Mouse (Mus musculus): ENCODE data around the gene Catsper2. TPM values are rescaled to one million over a fixed set of nuclear protein-coding genes. Genes with fewer than 3 reads are reported as not detected.

Gene Catsper2
- total and polyA plus RNA-seq, 2 experiments from 2014 or later, result 3.0 to 3.8 TPM

DNA sequence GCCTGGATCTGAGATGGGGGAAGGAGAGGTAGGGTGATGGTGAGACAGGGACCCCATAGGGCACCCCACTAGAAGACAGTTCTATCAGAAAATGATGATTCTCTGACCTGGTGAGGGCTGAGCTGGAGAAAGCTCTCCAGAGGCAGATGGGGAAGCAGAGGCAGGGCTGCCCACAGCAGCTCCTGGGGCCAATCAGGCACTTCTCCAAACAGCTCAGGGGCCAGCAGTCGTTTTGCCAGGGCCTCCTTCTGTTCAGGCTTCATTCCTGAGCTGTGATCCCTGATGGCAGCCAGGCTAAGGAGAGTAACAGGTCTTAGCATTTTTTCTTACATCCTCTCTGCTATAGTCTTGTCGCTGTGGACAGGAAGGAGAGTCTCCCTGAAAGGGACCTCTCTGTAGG is 38.8 kb downstream of the Catsper2 start:
- Histone ChIP-seq H3K4me1 (ENCODE audit: insufficient read depth, low read length) (no peaks in the 10 kb centered on the region), H3K9ac (replicated peaks; ENCODE audit: low read length, poor library complexity, severe bottlenecking) (no peak overlapping the region), H3K36me3 (ENCODE audit: insufficient read depth, low read length) (no peaks in the 10 kb centered on the region), H3K27ac (ENCODE audit: low read depth, low read length) (no peak overlapping the region), H3K4me2 (ENCODE audit: low read depth, low read length, poor library complexity, severe bottlenecking) (no peak overlapping the region), H3K9me3 (ENCODE audit: low read length) (no peaks in the 10 kb centered on the region), H3K4me3 (ENCODE audit: low read depth, low read length) (no peak overlapping the region), H3K27me3 (ENCODE audit: insufficient read depth, low read length) (no peaks in the 10 kb centered on the region)
- WGBS, result 58% methylated on average over 2 of the region's 2 CpGs
- DNase-seq (ENCODE audit: low spot score) (no peak), ATAC-seq (ENCODE audit: low FRiP score) (no peak)
- TF ChIP-seq CTCF (IDR thresholded peaks at IDR 0.05), result no peak

DNA sequence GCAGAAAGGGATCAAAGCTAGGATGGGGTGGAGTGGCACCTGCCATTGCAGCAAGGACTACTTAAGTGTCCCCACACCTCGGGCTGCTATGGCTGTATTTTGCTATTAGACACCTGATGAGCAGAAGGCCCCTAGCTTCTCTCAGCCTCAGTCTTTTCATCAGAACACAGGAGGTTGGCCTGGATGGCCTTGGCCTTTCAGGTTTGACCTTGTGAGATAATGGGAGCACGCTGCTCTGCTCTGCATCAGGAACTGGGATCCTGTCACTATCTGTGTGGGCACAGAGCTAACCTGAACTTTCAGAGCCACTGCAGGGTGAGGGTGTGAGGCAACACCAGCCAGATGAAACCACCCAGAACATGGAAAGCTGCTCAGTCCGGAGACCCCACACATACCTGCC is 41.3 kb downstream of the Catsper2 start:
- H3K27ac ChIP-seq (ENCODE audit: low read depth, low read length), result no peak overlapping the region
- H3K4me2 ChIP-seq (ENCODE audit: low read depth, low read length, poor library complexity, severe bottlenecking), result no peak overlapping the region
- no peak for ATAC-seq (ENCODE audit: low FRiP score)
- WGBS, result 71% methylated on average over 3 of the region's 3 CpGs
- no peaks in the 10 kb centered on the region for H3K4me1 ChIP-seq (ENCODE audit: insufficient read depth, low read length)
- H3K9ac ChIP-seq (replicated peaks; ENCODE audit: low read length, poor library complexity, severe bottlenecking), result no peak overlapping the region
- no peaks in the 10 kb centered on the region for H3K9me3 ChIP-seq (ENCODE audit: low read length)
- no peak for TF ChIP-seq CTCF (IDR thresholded peaks at IDR 0.05)
- H3K36me3 ChIP-seq (ENCODE audit: insufficient read depth, low read length), result no peaks in the 10 kb centered on the region
- H3K27me3 ChIP-seq (ENCODE audit: insufficient read depth, low read length), result no peaks in the 10 kb centered on the region
- H3K4me3 ChIP-seq (ENCODE audit: low read depth, low read length), result no peak overlapping the region
- DNase-seq (ENCODE audit: low spot score), result no peak

DNA sequence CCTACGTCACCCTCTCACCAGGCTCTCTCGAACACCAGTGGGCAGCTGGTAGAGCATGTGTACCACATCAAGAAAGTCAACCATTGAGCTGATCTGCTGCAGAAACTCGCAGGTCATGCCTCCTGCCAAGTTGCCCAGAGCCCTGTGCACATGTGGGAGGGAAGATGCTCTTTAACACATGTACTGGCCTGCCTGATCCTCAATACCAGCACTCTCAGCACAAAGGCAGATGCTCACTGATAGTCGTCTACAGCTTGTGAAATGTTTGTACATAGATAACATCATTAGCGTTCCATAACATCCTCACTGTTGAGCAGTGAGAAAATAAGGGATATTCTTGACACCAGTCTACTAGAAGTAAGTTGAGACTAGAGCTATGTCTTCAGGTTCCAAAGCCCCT is 42.7 kb downstream of the Catsper2 start:
- H3K36me3 ChIP-seq (ENCODE audit: insufficient read depth, low read length), result no peaks in the 10 kb centered on the region
- no peak overlapping the region for H3K27ac ChIP-seq (ENCODE audit: low read depth, low read length)
- no peaks in the 10 kb centered on the region for H3K9me3 ChIP-seq (ENCODE audit: low read length)
- no peak overlapping the region for H3K9ac ChIP-seq (replicated peaks; ENCODE audit: low read length, poor library complexity, severe bottlenecking)
- no peak overlapping the region for H3K4me3 ChIP-seq (ENCODE audit: low read depth, low read length)
- no peaks in the 10 kb centered on the region for H3K27me3 ChIP-seq (ENCODE audit: insufficient read depth, low read length)
- DNase-seq (ENCODE audit: low spot score) (no peak), ATAC-seq (ENCODE audit: low FRiP score) (no peak)
- H3K4me1 ChIP-seq (ENCODE audit: insufficient read depth, low read length), result no peaks in the 10 kb centered on the region
- WGBS, result 87% methylated on average over 5 of the region's 5 CpGs
- no peak for TF ChIP-seq CTCF (IDR thresholded peaks at IDR 0.05)
- no peak overlapping the region for H3K4me2 ChIP-seq (ENCODE audit: low read depth, low read length, poor library complexity, severe bottlenecking)

DNA sequence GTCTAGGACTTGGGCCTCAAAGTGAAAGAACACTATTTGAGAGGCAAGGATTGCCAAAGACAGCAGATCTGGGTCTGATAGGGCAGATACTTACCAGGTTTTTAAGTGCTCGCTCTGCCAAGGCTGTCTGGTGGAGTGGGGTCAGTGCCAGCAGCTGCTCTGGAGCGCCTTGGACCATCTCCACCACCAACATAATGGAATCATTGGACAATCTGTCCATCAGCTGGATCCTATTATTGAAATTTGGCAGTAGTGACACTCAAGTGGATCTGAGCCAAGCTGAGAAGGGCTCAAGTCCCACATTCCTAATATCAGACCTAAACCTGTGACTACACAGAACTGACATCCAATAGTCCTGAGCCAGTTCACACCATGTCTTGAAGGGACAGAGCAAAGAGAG is 44.8 kb downstream of the Catsper2 start:
- Histone ChIP-seq H3K4me1 (ENCODE audit: insufficient read depth, low read length) (no peaks in the 10 kb centered on the region), H3K27ac (ENCODE audit: low read depth, low read length) (no peak overlapping the region), H3K27me3 (ENCODE audit: insufficient read depth, low read length) (no peaks in the 10 kb centered on the region), H3K36me3 (ENCODE audit: insufficient read depth, low read length) (peaks cover 3% of the 10 kb centered on the region; the same call in 1 of the 2 replicates), H3K4me2 (ENCODE audit: low read depth, low read length, poor library complexity, severe bottlenecking) (no peak overlapping the region), H3K4me3 (ENCODE audit: low read depth, low read length) (no peak overlapping the region), H3K9ac (replicated peaks; ENCODE audit: low read length, poor library complexity, severe bottlenecking) (no peak overlapping the region), H3K9me3 (ENCODE audit: low read length) (no peaks in the 10 kb centered on the region)
- ATAC-seq (ENCODE audit: low FRiP score) (no peak), DNase-seq (ENCODE audit: low spot score) (peak; percentile 54)
- WGBS, result 79% methylated on average over 2 of the region's 2 CpGs
- no peak for TF ChIP-seq CTCF (IDR thresholded peaks at IDR 0.05)

DNA sequence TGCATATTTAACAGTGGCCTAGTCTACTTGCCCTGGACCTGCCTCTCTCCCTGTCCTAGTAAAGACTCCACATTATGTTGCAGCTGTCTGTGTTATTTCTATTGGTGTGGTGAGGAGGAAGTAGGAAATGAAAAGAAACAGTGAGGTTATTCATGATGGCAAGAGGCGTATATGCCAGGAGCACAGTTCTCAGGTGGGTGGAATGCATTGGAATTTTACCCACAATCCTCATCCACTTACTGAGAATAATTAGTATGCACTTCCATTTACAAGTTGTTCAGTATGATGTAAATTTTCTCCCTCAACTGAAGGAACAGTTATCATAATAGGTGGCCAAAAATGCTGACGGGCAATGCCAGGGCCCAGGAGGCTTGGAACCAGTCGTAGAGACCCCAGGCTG is 49.9 kb downstream of the Catsper2 start:
- no peaks in the 10 kb centered on the region for H3K27me3 ChIP-seq (ENCODE audit: insufficient read depth, low read length)
- H3K4me1 ChIP-seq (ENCODE audit: insufficient read depth, low read length), result peaks cover 4% of the 10 kb centered on the region; the same call in 1 of the 2 replicates
- no peak overlapping the region for H3K4me3 ChIP-seq (ENCODE audit: low read depth, low read length)
- H3K9ac ChIP-seq (replicated peaks; ENCODE audit: low read length, poor library complexity, severe bottlenecking), result no peak overlapping the region
- H3K9me3 ChIP-seq (ENCODE audit: low read length), result no peaks in the 10 kb centered on the region
- peaks cover 9% of the 10 kb centered on the region; the same call in 1 of the 2 replicates for H3K36me3 ChIP-seq (ENCODE audit: insufficient read depth, low read length)
- ATAC-seq (ENCODE audit: low FRiP score), result no peak
- no peak overlapping the region for H3K4me2 ChIP-seq (ENCODE audit: low read depth, low read length, poor library complexity, severe bottlenecking)
- DNase-seq (ENCODE audit: low spot score), result no peak
- 83% methylated on average over 3 of the region's 3 CpGs for WGBS
- TF ChIP-seq CTCF (IDR thresholded peaks at IDR 0.05), result no peak
- H3K27ac ChIP-seq (ENCODE audit: low read depth, low read length), result no peak overlapping the region

DNA sequence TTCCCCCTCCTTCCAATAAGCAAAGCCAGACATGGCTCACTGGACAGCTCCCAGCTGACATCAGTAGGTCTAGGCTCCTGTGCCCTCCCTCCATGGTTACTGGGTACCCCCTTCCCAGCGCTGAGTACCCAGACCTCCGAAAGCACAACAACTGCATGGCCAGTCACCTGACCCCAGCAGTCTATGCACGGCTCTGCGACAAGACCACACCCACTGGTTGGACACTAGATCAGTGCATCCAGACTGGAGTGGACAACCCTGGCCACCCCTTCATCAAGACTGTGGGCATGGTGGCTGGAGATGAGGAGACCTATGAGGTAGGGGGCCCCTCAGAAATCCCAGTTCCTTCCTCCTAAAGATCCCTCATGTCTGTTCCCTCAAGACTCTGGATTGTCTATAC is 54.1 kb downstream of the Catsper2 start:
- H3K9ac ChIP-seq (replicated peaks; ENCODE audit: low read length, poor library complexity, severe bottlenecking), result no peak overlapping the region
- peaks cover 5% of the 10 kb centered on the region for H3K4me1 ChIP-seq (ENCODE audit: insufficient read depth, low read length)
- peak overlapping the region; percentile 63 for H3K4me2 ChIP-seq (ENCODE audit: low read depth, low read length, poor library complexity, severe bottlenecking)
- WGBS, result 32% methylated on average over 4 of the region's 4 CpGs
- DNase-seq (ENCODE audit: low spot score) (no peak), ATAC-seq (ENCODE audit: low FRiP score) (no peak)
- H3K36me3 ChIP-seq (ENCODE audit: insufficient read depth, low read length), result peaks cover 9% of the 10 kb centered on the region; the same call in 1 of the 2 replicates
- no peak for TF ChIP-seq CTCF (IDR thresholded peaks at IDR 0.05)
- no peaks in the 10 kb centered on the region for H3K9me3 ChIP-seq (ENCODE audit: low read length)
- H3K27ac ChIP-seq (ENCODE audit: low read depth, low read length), result no peak overlapping the region
- no peaks in the 10 kb centered on the region for H3K27me3 ChIP-seq (ENCODE audit: insufficient read depth, low read length)
- H3K4me3 ChIP-seq (ENCODE audit: low read depth, low read length), result peak overlapping the region; percentile 53
